Mouse (Mus musculus) midbrain, embryonic 15.5 days (tissue): ENCODE measurements around the gene Gmds. TPM values are rescaled to one million over a fixed set of nuclear protein-coding genes. Genes with fewer than 3 reads are reported as not detected.
A peak's percentile ranks its signal among the peaks of the same experiment; 100 is the strongest.

ENCODE experiments used
- ATAC-seq: fragments of 200-750 bp; cut with Nextera tagmentation; replicated peaks from 2 replicates; pipeline ENCODE4 v1.8.0; 2017; ENCODE audit warnings: moderate TSS enrichment
- H3K27ac ChIP-seq: fragments of 300-500 bp; sonication (generic); 2 replicates; pipeline ENCODE4 v1.5.1; 2015; ENCODE audit warnings: mild to moderate bottlenecking, inconsistent platforms
- H3K27me3 ChIP-seq: fragments of 300-500 bp; sonication (generic); replicated peaks from 2 replicates; pipeline ENCODE4 v1.6.1; 2015; ENCODE audit warnings: inconsistent platforms
- H3K36me3 ChIP-seq: fragments of 300-500 bp; sonication (generic); replicated peaks from 2 replicates; pipeline ENCODE4 v1.6.1; 2015; ENCODE audit warnings: inconsistent platforms
- H3K4me1 ChIP-seq: fragments of 300-500 bp; sonication (generic); 2 replicates; pipeline ENCODE4 v1.6.1; 2015; ENCODE audit warnings: inconsistent platforms
- H3K4me2 ChIP-seq: fragments of 300-500 bp; sonication (generic); 2 replicates; pipeline ENCODE4 v1.6.1; 2015; ENCODE audit warnings: inconsistent platforms, mild to moderate bottlenecking, moderate library complexity
- H3K4me3 ChIP-seq: fragments of 300-500 bp; sonication (generic); 2 replicates; pipeline ENCODE4 v1.5.1; 2015; ENCODE audit warnings: mild to moderate bottlenecking, inconsistent platforms
- H3K9ac ChIP-seq: fragments of 300-500 bp; sonication (generic); 2 replicates; pipeline ENCODE4 v1.6.1; 2015; ENCODE audit warnings: mild to moderate bottlenecking, inconsistent platforms
- H3K9me3 ChIP-seq: fragments of 300-500 bp; sonication (generic); 2 replicates; pipeline ENCODE4 v1.6.1; 2016; ENCODE audit warnings: inconsistent platforms
- WGBS: fragments of 180-500 bp; shearing (Covaris S2); methylation state at CpG from one replicate; pipeline ENCODE4 v1.1.7; 2015; ENCODE audit warnings: mixed read lengths; 5-methylcytosine and 5-hydroxymethylcytosine counted together
- polyA plus RNA-seq: library from polyadenylated mRNA; unstranded; fragments of >200 nt; fragmentation: Nextera tagmentation; extraction: Ambion mirVana; gene quantifications from 2 replicates; pipeline ENCODE4 v1.2.1, GENCODE M21; 2015

Gmds gene
- polyA plus RNA-seq, 1 experiment from 2014 or later, result 35.6 TPM

GRCm38 (mm10) chr13:31820587-31821017 lies 517.9 kb downstream of the Gmds start:
- peak overlapping the region; percentile 38 for H3K4me2 ChIP-seq
- 3% methylated on average over 16 of the region's 16 CpGs for WGBS
- H3K36me3 ChIP-seq, result no peaks in the 10 kb centered on the region
- H3K27me3 ChIP-seq, result peaks cover 55% of the 10 kb centered on the region
- ATAC-seq, result peak; percentile 88
- H3K4me1 ChIP-seq, result peaks cover 4% of the 10 kb centered on the region; the same call in 1 of the 2 replicates
- H3K9ac ChIP-seq, result no peak overlapping the region; the same call in 1 of the 2 replicates
- H3K4me3 ChIP-seq, result peak overlapping the region; percentile 15
- H3K9me3 ChIP-seq, result no peaks in the 10 kb centered on the region
- no peak overlapping the region for H3K27ac ChIP-seq

GRCm38 (mm10) chr13:31819664-31820405 lies 518.7 kb downstream of the Gmds start:
- no peak for ATAC-seq
- 40% methylated on average over 14 of the region's 14 CpGs for WGBS

GRCm38 (mm10) chr13:31818337-31818736 lies 520.2 kb downstream of the Gmds start:
- no peak for ATAC-seq
- Histone ChIP-seq H3K4me2 (no peak overlapping the region), H3K4me1 (peaks cover 4% of the 10 kb centered on the region; the same call in 1 of the 2 replicates), H3K27ac (no peak overlapping the region), H3K27me3 (peaks cover 73% of the 10 kb centered on the region), H3K4me3 (no peak overlapping the region), H3K9me3 (no peaks in the 10 kb centered on the region), H3K9ac (no peak overlapping the region), H3K36me3 (no peaks in the 10 kb centered on the region)
- WGBS, result 69% methylated on average over 7 of the region's 7 CpGs

More at GRCm38 (mm10) chr13:31819664-31820405, 518.7 kb downstream of the Gmds start:
- Histone ChIP-seq H3K9me3 (no peaks in the 10 kb centered on the region), H3K9ac (no peak overlapping the region), H3K27me3 (peaks cover 63% of the 10 kb centered on the region), H3K27ac (no peak overlapping the region), H3K36me3 (no peaks in the 10 kb centered on the region), H3K4me3 (no peak overlapping the region), H3K4me2 (no peak overlapping the region), H3K4me1 (peaks cover 4% of the 10 kb centered on the region; the same call in 1 of the 2 replicates)

GRCm38 (mm10) chr13:31815383-31816003 lies 523.0 kb downstream of the Gmds start:
- no peaks in the 10 kb centered on the region for H3K36me3 ChIP-seq
- H3K4me1 ChIP-seq, result peaks cover 8% of the 10 kb centered on the region
- H3K9ac ChIP-seq, result no peak overlapping the region
- 27% methylated on average over 15 of the region's 15 CpGs for WGBS
- H3K4me2 ChIP-seq, result no peak overlapping the region
- ATAC-seq, result no peak
- peaks cover 85% of the 10 kb centered on the region for H3K27me3 ChIP-seq
- no peaks in the 10 kb centered on the region for H3K9me3 ChIP-seq
- H3K27ac ChIP-seq, result no peak overlapping the region
- no peak overlapping the region for H3K4me3 ChIP-seq

DNA sequence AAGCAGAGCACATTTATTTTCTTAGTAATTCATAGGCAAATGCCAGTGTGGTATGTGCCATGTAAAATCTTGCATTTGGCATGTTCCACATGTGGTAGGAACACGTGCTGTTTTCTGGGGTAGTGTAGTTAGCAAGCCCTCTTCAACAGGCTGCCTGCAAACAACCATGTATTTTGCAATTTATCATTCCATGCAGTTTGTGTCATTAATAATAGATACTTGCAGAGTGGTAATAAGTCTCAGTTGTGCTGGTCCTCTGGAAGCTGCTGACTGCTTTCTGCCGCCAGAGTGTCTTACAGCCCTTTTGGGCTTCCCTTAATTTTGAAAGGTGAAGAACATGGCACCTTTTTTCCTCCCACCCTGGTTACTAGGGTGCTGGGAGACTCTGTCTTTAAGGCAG lies 525.8 kb downstream of the Gmds start:
- Histone ChIP-seq H3K36me3 (no peaks in the 10 kb centered on the region), H3K9me3 (no peaks in the 10 kb centered on the region), H3K4me2 (no peak overlapping the region), H3K4me1 (peaks cover 17% of the 10 kb centered on the region), H3K9ac (no peak overlapping the region), H3K4me3 (no peak overlapping the region), H3K27ac (no peak overlapping the region), H3K27me3 (peaks cover 80% of the 10 kb centered on the region)
- WGBS, result 62% methylated on average over 2 of the region's 2 CpGs
- no peak for ATAC-seq

GRCm38 (mm10) chr13:31811542-31812021 lies 527.0 kb downstream of the Gmds start:
- Histone ChIP-seq H3K36me3 (no peaks in the 10 kb centered on the region), H3K9ac (no peak overlapping the region; the same call in 1 of the 2 replicates), H3K27me3 (peaks cover 88% of the 10 kb centered on the region), H3K4me2 (peak overlapping the region; percentile 36), H3K9me3 (no peaks in the 10 kb centered on the region), H3K4me1 (peaks cover 29% of the 10 kb centered on the region), H3K27ac (no peak overlapping the region), H3K4me3 (peak overlapping the region; percentile 26)
- 6% methylated on average over 44 of the region's 44 CpGs for WGBS
- 0 out of 2 replicates have a peak, but pooled peaks have one; percentile 5 for ATAC-seq

DNA sequence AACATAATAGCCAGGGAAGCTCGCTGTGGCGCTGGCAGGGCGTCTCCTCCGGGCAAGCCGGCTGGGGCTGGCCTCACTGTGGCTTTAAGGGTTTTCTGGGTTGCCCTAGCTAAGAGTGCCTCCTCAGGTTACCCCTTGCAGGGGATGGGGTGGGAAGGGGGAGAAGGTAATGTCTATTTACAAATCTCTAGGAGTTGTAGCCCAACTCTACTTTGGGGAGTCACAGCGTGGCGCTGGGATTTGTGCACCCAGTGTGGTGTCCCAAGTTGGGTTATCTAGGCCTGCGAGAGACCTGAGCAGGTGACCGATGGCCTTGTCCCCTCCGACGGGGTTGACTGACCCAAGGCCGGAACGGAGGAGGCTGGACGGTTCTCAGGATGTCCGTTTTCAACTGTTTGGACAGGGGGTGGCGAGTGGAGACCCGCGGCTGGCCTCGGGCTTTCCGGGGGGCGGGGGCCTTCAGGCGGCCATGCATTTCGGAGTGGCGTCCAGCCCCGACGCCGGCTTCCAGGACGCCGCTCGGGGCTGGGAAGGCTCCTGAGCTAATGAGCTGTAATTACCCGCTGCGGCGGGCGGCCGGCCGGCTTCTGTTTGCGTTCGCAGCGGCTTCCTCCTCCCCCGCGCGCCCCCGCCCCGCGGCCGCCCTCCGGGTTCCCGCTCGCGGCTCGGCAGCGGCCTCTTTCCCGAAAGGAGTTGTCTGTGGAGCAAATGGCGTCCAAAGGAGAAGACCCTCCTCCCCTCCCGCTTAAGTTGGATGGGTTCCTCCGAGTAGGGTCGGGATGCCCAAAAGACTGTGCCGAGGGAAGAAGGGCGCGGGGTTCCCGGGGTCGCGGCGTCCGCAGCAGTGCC lies 527.6 kb downstream of the Gmds start:
- peaks cover 35% of the 10 kb centered on the region for H3K4me1 ChIP-seq
- H3K9me3 ChIP-seq, result no peaks in the 10 kb centered on the region
- H3K4me3 ChIP-seq, result peak overlapping the region; percentile 26
- no peak overlapping the region for H3K27ac ChIP-seq
- H3K27me3 ChIP-seq, result peaks cover 88% of the 10 kb centered on the region
- 1% methylated on average over 58 of the region's 65 CpGs for WGBS
- no peak for ATAC-seq
- peak overlapping the region; percentile 6; the same call in 1 of the 2 replicates for H3K9ac ChIP-seq
- H3K36me3 ChIP-seq, result no peaks in the 10 kb centered on the region
- H3K4me2 ChIP-seq, result peak overlapping the region; percentile 36

- Histone ChIP-seq H3K9ac (peak overlapping the region; percentile 6; the same call in 1 of the 2 replicates), H3K4me1 (peaks cover 37% of the 10 kb centered on the region), H3K27ac (no peak overlapping the region), H3K27me3 (peaks cover 88% of the 10 kb centered on the region), H3K4me2 (0 out of 2 replicates have a peak overlapping the region, but pooled peaks have one; percentile 36), H3K4me3 (peak overlapping the region; percentile 26), H3K36me3 (no peaks in the 10 kb centered on the region), H3K9me3 (no peaks in the 10 kb centered on the region)
- WGBS, result 3% methylated on average over 9 of the region's 9 CpGs
- ATAC-seq, result no peak
These were observed 528.2 kb downstream of the Gmds start for GRCm38 (mm10) chr13:31810375-31810692.

- no peak for ATAC-seq
- Histone ChIP-seq H3K4me2 (no peak overlapping the region), H3K27me3 (peaks cover 88% of the 10 kb centered on the region), H3K4me1 (peaks cover 37% of the 10 kb centered on the region), H3K4me3 (no peak overlapping the region), H3K9me3 (no peaks in the 10 kb centered on the region), H3K27ac (no peak overlapping the region), H3K36me3 (no peaks in the 10 kb centered on the region), H3K9ac (no peak overlapping the region)
- 11% methylated on average over 6 of the region's 6 CpGs for WGBS
These were observed 528.8 kb downstream of the Gmds start for GRCm38 (mm10) chr13:31809701-31810100.

- Histone ChIP-seq H3K9me3 (no peaks in the 10 kb centered on the region), H3K4me3 (peak overlapping the region; percentile 42), H3K4me1 (peaks cover 37% of the 10 kb centered on the region), H3K27ac (no peak overlapping the region), H3K4me2 (no peak overlapping the region), H3K27me3 (peaks cover 88% of the 10 kb centered on the region), H3K36me3 (no peaks in the 10 kb centered on the region), H3K9ac (no peak overlapping the region)
- WGBS, result 4% methylated on average over 16 of the region's 16 CpGs
- no peak for ATAC-seq
These were observed 529.6 kb downstream of the Gmds start for GRCm38 (mm10) chr13:31808804-31809420.

- Histone ChIP-seq H3K4me1 (peaks cover 39% of the 10 kb centered on the region), H3K9ac (no peak overlapping the region), H3K27ac (0 out of 2 replicates have a peak overlapping the region, but pooled peaks have one; percentile 60), H3K36me3 (no peaks in the 10 kb centered on the region), H3K4me2 (peak overlapping the region; percentile 73), H3K9me3 (no peaks in the 10 kb centered on the region), H3K27me3 (peaks cover 88% of the 10 kb centered on the region), H3K4me3 (peak overlapping the region; percentile 42)
- ATAC-seq, result 0 out of 2 replicates have a peak, but pooled peaks have one; percentile 5
- WGBS, result under 1% methylated on average over 66 of the region's 73 CpGs
These were observed 530.3 kb downstream of the Gmds start for GRCm38 (mm10) chr13:31808116-31808803.
